Mouse (Mus musculus): ENCODE data around the gene Cpm.

Cpm gene

GRCm38 (mm10) chr10:117649292-117650041 lies 20.2 kb downstream of the Cpm start:
- DNase-seq (ENCODE audit: low read depth), result no peak

GRCm38 (mm10) chr10:117650042-117650655 lies 20.8 kb downstream of the Cpm start:
- no peak for DNase-seq (ENCODE audit: low read depth)

GRCm38 (mm10) chr10:117650725-117651124 lies 21.4 kb downstream of the Cpm start:
- no peak for DNase-seq (ENCODE audit: low read depth)

GRCm38 (mm10) chr10:117651587-117652377 lies 22.5 kb downstream of the Cpm start:
- no peak for DNase-seq (ENCODE audit: low read depth)

GRCm38 (mm10) chr10:117652378-117652774 lies 23.1 kb downstream of the Cpm start:
- no peak for DNase-seq (ENCODE audit: low read depth)

GRCm38 (mm10) chr10:117652930-117653778 lies 23.9 kb downstream of the Cpm start:
- DNase-seq (ENCODE audit: low read depth), result no peak

GRCm38 (mm10) chr10:117653779-117654173 lies 24.5 kb downstream of the Cpm start:
- DNase-seq (ENCODE audit: low read depth), result no peak

- no peak for DNase-seq (ENCODE audit: low read depth)
These were observed 25.4 kb downstream of the Cpm start for GRCm38 (mm10) chr10:117654576-117655123.

GRCm38 (mm10) chr10:117655460-117655859 lies 26.2 kb downstream of the Cpm start:
- no peak for DNase-seq (ENCODE audit: low read depth)

- DNase-seq (ENCODE audit: low read depth), result no peak
These were observed 26.8 kb downstream of the Cpm start for GRCm38 (mm10) chr10:117655908-117656661.

- no peak for DNase-seq (ENCODE audit: low read depth)
These were observed 27.3 kb downstream of the Cpm start for GRCm38 (mm10) chr10:117656662-117656962.

GRCm38 (mm10) chr10:117656985-117657658 lies 27.8 kb downstream of the Cpm start:
- no peak for DNase-seq (ENCODE audit: low read depth)

GRCm38 (mm10) chr10:117657659-117658306 lies 28.5 kb downstream of the Cpm start:
- no peak for DNase-seq (ENCODE audit: low read depth)

- no peak for DNase-seq (ENCODE audit: low read depth)
These were observed 29.5 kb downstream of the Cpm start for GRCm38 (mm10) chr10:117658522-117659429.

- no peak for DNase-seq (ENCODE audit: low read depth)
These were observed 30.1 kb downstream of the Cpm start for GRCm38 (mm10) chr10:117659430-117659813.

GRCm38 (mm10) chr10:117659819-117660218 lies 30.5 kb downstream of the Cpm start:
- DNase-seq (ENCODE audit: low read depth), result no peak

- no peak for DNase-seq (ENCODE audit: low read depth)
These were observed 33.2 kb downstream of the Cpm start for GRCm38 (mm10) chr10:117662316-117663055.
